Mouse (Mus musculus): ENCODE measurements around the gene Nedd9. TPM values are rescaled to one million over a fixed set of nuclear protein-coding genes. Genes with fewer than 3 reads are reported as not detected.

The Nedd9 gene
- polyA plus RNA-seq, 1 experiment from 2014 or later = 42.1 TPM

DNA sequence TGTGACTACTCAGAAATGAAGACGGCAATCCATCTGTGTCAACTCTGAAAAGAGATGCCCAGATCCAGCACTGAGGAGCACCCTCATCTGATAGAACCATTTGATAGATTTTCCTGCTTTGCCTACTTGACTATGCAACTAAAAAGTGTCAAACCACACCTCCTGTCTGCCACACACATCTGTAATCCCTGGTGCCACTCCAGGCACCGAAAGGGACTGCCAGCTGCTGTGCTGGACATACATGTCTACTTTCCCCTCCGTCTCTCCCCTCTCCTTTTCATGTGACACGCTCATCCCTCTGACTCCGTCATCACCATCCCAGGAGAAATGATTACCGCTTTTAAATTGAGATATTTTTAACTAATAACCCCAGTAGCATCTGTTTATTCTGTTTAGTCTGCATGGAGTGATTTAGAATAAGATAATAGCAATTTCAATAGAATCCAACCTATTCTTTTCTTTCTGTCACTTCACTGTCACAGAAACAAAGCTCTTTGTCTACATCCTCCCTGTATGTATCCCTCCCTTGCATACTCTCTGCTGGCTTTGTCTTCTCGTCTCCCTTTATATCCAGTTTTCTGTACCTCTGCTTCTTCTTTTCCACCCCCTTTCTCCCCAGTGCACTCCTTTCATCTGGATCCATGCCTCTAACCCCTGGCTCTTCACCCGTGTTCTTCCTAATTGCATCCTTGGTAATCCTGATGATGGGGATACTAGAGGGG, 5.0 kb upstream of the Nedd9 start:
- no peak for DNase-seq (ENCODE audit: low spot score)

DNA sequence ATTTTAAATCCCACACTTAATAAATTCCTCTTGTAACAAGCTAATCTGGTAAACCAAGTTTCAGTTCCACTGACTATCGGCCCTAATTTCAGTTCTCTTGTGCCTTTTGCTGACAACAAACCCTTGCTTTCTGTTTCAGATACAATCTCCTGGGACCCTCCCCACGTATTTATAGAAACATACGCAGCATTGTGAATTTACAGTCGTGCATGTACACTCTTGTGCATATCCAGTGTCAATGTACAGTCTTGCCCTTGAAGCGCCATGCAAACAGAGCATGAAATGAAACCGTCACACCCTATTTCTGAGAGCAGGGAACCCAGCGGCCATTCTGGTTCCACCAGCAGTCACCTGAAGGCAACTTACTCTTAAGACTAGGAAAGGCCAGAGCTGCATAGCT, 4.4 kb upstream of the Nedd9 start:
- DNase-seq (ENCODE audit: low spot score) = no peak

DNA sequence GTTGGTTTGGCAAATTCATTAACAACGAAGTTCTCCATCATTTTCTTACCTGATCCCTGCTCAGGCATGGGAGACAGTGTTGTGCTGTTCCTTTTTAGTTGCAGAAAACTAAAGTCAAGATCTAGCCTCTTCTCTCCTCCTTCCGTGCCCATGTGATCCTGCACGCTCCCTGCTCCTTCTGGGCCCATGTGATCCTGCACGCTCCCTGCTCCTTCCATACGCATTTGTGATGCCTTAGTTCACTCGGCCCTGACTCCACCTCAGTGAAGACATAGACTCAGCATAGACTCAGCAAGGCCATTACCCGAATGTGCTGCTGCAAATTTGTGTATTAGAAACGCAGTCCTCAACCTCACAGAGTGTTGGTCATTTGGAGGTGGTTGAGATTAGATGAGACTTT, 3.1 kb upstream of the Nedd9 start:
- DNase-seq (ENCODE audit: low spot score) = no peak

DNA sequence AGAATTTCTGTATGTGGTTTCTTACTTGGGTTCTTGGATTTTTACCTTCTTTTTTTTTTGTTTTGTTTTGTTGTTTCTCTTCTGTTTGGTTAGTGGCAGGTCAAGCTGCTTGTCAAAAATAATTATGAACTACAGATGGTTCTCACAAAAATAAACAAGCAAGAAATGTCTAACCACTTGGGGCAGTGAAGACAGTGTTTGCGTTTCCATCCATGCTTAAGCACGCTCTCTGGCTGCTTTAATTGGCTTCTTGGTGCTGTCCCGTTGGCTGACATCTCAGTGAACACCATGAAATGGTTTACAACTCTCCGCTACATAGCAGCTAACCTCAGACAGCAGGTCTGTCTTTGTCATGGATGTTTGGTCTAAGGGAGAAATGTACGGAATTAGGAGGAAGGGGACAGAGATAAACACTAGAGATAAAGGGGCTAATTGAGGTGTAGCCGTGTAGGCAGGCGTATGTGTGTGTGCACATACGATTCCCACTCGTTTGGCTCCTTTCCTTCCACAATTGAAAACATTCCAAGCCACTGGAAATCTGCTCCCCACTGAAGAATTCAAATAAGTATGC, 2.6 kb upstream of the Nedd9 start:
- no peak for DNase-seq (ENCODE audit: low spot score)

DNA sequence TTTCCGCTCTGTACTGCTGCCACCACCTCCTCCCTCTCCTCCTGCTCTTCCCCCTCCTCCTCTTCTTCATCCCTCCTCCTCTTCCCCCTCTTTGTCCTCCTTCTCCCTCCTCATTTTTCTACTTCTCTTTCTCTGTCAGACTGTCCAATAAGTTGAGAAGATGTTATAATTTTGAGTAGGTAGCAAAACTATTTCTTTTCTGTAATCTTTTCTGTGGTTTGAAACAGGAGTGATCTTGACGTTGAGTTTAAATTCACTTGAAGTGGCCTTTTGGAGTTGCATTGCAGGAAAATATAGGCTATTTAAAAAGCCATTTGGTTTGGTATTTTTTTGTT, 214 bp upstream of the Nedd9 start:
- no peak for DNase-seq (ENCODE audit: low spot score)

DNA sequence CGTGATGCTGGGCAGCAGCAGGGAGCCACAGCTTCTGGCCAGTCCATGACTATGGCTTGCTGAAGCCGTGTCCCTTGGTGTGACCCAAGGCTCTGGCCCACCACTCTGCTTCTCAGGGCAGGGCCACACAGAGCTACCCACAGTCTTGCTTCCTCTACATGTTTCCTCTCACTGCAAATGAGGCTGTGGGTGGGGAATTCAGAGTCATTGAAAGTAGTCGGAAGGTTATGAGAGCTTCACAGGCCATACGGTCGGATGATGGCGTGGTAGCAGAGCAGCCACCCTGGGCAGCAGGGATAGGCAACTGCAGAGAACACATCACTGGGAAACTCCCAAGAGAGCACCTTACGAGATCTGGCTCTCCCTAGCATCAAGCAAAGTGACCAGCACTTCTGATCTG, 3.2 kb downstream of the Nedd9 start:
- DNase-seq (ENCODE audit: low spot score) = no peak

DNA sequence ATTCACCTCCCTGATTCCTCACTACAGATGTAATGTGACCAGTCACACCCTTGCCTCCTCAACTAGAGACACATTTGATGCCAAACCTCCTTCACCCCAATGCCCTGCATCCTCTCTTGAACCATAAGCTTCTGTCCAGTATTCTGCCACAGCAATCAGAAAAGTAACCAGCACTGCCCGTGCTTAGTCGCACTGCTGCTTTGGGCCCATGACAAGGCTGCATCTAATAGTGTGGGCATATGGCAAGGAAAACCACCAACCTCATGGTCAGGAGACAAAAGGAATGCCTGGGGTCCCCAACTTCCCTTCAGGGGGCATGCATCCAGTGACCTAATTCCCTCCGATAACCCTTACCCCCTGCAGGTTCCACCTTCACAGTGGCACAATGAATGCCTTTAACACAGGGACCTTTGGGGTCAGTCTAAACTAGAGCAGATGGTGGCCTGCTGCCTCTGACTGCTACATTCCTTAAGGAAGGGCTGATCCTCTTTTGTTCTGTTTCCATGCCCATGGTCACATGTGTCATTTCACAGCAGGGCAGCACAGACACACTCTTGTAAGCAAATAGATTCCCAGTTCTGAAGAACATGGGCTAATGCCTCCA, 4.7 kb downstream of the Nedd9 start:
- DNase-seq (ENCODE audit: low spot score) = no peak

DNA sequence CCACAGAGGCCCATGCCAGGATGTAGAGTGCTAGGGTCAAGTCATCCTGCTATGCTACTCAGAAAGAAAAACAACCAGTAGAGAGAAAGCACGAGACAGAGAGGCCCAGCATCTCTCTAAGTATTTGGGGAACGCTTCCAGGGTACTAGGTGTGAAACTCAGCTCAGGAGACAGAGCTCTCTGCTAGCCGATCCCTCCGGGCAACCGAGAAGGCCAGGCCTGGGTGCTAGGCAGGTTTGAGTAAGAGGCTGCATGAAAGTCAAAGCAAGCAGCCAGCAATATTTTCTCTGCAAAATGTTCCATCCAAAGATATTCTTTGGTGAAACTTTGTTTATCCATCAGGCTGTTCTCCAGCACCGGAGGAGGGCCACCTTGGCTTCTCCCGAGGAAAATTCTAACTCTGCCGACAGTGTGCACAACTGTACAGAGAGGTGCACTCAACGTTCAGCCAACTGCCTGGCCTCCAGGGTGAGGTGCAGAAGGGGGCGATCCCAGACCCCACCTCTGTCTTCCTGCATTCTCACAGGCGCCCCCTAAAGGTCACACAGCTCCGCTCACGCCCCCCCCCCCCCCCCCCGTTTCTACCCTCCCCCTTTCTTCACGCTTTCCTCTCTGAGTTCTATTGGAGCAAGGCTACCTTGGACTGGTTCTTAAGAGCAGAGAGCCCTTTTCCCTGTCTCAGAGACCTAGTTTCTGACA, 7.3 kb downstream of the Nedd9 start:
- no peak for DNase-seq (ENCODE audit: low spot score)

DNA sequence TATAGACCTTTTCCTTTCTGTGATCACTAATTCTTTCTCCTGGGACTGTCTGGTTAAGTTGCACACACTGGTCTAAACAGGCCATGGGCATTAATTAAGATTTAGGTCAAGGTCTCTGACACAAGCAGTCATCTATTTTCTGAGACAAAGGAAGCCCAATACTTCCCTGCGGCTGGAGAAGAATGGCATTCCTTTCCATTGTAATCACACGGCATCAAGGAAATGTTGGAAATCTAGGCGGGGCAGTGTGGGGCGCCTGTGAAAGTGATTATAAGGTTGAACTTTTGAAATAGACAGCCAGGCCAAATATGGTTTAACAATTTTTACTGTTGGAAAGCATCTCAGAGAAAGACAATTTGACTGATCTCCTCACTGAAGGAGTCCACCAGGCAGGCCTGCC, 10.9 kb downstream of the Nedd9 start:
- DNase-seq (ENCODE audit: low spot score) = no peak

DNA sequence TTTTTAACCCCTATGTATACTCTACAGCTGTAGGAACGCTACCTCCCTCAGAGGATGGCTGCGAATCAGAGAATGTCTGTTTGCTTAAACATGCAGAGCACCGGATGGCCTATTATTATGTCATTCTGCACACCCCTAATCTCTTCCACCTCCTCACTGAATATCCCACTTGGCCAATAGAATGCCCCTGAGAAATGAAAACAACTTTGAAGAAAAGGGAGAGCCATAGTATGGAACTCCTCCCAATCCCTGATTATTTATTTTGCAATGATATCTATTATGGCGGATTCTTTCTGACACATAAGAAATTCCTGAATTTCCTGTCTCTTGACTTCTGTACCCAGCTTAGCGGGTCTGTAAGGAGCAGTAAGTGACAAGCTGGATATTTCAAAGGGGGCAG, 12.8 kb downstream of the Nedd9 start:
- no peak for DNase-seq (ENCODE audit: low spot score)

DNA sequence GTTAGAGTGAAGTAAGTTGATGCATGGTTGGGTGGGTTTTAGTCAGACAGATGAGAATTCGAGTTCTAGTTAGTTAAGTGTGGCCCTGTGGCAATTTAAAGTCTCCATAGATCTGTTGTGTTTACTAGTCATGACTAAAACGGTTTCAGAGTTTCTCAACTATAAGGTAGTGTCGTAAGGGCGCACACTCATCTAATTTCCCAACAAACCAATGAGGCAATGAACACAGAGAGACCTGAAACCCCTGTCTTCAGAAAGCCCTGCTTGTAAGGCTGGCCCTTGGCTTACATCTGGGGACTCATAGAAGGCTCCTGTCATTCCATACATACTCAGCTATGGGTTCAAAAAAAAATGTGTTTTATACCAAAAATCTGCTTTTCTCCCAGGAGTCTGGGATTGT, 13.7 kb downstream of the Nedd9 start:
- DNase-seq (ENCODE audit: low spot score) = no peak

DNA sequence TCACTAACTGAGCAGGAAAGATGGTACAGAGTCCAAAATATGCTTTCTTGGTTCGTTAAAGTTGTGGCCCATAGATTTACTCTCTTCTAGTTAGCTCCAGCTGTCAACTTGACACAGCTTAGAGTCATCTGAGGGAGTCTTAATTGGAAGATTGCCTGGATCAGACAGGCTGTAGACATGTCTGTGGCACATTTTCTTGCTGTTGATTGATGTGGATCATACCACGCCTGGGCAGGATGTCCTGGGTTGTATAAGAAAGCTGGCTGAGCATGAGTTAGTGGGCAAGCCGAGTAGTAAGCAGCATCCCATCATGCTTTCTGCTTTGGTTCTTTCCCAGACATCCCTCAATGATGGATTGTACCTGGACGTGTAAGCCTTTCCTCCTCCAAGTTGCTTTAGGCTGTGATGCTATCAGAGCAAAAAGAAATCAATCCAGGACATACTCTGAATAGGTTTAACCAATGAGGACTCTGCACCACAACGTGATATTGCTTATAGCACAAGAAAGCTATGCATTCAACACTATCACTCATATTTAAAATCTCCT, 14.2 kb downstream of the Nedd9 start:
- no peak for DNase-seq (ENCODE audit: low spot score)

DNA sequence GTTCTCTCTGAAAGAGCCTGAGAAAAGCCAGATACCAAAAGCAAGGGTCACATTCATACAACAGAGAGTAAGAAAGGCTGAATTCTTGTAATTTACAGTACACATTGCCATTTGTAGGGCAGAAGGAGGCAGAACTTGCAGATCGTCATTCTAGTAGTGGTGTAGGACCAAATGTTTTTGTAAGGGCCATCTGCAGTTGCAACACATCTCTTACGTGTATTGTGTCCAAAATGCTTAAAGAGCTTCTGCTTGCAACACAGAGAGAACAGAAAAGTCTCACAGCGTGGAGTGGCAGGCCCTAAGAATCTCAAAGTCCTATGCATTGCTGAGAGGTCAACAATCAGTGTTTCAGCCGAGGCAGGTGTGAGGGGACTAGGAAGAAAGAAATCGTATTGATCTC, 18.9 kb downstream of the Nedd9 start:
- DNase-seq (ENCODE audit: low spot score) = no peak

DNA sequence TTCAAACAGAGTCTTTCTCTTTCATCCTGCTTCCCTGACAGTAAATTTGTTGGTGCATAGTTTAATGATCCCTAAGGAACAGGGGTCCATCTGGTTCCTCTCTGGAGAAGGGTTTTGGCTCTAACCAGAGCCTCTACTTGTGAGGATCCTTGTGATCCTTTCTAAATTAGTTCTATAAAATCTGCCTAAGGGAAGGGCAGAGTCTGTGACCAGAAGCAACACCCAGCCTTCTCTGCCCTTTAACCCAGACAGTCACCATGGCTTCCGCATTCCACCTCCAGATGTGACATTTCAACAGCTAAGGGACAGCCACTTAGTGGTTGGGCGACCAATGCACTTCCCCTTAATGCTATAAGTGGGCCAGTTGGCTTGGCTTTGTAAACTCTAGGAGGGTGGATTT, 20.1 kb downstream of the Nedd9 start:
- no peak for DNase-seq (ENCODE audit: low spot score)

DNA sequence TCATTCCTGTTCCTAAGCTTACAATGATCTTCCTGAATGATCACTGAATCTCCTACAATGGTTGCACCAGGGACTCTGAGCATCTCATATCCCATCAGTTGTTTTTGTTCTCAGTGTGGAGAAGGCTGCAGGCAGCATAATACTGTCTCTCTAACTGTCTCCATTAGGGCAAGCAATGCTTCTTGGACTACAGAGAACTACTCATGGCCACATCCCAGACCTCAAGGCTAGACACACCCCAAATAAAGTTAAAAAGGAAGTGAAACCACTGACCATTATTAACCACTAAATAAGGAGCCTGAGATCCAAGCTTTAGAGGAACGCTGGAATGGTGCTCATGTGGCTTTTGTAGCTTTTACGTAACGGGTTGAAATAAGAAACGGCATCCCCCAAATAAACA, 20.5 kb downstream of the Nedd9 start:
- DNase-seq (ENCODE audit: low spot score) = no peak

DNA sequence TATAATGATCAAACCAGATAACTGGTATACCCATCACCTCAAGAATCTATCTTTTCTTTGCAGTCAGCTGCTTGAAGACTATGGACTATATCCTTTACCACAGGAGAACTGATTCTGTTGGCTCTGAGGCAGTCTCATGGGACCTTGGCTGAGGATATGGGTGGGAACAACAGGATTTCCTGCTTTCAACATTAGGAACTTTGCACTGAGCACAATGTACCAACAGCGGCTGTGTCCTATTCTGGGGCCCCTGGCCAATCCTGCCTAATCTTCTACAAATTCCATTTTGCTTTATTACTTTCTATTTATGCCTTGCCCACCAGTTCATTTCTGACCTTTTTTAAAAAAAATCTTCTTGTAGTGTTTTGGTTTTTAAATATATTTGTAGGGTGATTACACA, 21.0 kb downstream of the Nedd9 start:
- no peak for DNase-seq (ENCODE audit: low spot score)

DNA sequence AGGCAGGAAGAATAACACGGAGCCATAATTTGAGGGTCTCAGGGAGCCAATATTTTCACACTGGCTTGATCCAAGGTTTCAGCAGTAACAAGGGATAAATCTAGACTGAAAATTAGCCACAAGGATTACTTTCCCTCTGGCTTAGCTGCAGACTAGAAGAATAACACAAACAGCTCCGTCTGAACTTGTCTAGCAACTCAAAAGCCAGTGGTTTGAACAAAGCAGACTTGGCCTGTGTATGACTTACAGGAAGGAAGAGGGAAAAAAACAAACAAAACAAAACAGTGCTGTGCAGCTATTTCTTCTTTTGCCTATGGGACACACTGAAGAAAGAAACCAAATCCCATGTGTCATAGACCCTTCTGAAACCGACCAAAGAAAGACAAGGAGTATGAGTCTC, 25.7 kb downstream of the Nedd9 start:
- no peak for DNase-seq (ENCODE audit: low spot score)

DNA sequence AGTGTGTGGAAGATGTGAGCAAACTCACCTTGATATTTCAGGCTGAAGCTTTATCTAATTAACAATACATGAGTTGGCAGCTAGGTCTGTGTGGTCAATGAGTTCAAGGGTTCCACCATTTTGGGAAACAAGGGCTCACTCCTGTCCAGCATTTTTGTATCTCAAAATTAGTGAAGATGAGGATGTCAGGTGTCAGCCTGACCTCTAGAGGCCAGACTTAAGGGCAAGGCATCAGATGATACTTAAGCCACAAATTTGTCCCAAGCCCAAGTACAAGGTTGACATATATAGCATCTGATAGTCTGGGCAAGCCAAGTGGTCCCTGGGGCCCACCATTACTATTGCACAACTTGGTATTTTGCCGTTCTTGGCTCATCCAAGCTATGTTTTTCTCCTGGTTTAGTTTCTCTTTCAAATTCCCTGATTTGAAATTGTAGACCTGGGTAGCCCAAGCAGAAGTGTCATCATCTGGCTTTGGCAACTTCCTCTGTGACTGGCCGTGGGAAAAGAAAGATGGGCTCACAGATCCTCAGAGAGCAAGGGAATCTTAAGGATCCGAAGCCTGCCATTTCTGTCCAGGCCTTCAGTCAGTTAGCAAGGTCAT, 27.4 kb downstream of the Nedd9 start:
- DNase-seq (ENCODE audit: low spot score) = no peak

DNA sequence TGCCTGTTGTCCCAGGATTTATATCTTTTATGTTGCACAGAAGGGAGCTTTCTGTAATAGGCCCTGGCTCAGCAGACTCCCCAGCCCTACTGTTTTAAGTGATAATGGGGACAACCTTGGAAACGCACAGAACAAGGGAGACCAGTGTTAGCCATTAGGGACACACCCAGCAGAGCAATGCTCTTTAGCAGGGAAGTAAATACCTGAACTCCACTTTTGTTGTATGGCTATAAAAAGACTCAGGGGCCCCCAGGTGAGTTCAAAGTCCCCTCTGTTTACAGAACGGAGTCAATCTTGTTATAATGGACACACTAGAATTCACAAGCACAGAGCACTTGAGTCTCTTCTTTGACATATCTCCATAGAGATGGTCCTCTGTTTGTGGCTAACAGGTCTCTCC, 28.5 kb downstream of the Nedd9 start:
- no peak for DNase-seq (ENCODE audit: low spot score)

DNA sequence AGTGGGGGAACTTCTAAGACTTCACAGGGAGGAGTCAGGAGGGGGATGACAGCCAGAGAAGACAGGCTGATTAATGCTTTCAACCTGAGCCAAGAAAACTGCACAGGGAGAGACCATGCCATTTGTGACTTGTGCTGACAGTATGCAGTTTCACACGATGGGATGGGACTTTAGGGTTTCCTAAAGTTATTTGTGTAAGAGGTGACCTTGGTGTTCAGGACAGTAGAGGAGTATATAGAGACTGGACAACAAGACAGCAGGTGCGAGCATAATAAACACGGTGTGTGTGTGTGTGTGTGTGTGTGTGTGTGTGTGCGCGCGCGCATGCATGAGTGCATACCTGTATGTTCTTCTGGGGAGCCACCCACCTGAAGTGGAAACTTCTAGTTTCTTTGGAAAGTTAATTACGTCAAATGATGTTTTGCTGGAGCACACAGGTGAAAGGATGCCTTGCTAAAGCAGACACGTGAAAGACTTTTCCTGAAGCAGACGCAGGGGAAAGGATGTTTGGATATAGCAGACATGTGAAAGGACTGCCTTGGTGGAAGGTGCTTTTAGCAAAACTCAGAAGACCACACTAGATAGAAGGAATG, 29.3 kb downstream of the Nedd9 start:
- no peak for DNase-seq (ENCODE audit: low spot score)

DNA sequence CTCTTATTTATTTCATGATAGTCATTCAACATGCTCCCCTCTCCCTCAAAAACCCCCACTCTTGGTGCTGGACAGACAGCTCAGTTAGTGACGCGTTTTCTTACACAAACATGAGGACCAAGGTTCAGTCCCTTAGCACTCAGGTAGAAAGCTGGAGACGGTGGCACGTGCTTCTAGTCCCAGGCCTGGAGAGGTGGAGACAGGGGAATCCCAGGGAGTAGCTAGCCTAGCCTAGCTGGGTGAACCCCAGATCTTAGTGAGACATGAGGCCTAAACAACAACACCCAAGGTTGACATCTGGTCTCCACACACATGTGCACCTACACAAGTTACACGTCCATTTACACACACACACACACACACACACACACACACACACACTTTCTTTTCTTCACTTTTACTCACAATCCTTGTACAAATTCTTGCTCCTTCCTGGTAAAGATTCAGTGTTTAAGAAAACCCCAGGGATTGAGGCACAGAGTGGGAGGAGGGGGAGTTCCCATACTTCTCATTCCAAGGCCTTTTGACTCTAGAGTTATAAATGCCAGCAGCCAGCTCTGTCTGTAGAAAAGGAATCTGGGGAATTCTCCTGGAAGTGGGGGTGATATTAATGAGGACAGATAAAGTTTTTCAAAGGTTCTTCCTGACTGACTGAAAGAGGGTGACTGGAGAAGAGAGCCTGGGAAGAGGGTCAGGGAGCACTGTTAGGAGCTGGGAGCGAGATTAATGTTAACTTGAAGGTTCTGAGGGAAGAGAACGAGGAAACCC, 29.9 kb downstream of the Nedd9 start:
- DNase-seq (ENCODE audit: low spot score) = no peak
